In genomic region chr11:69983377-69983776, GRCm38 (mm10) we compare ENCODE assay signal across 8 mouse cellular contexts. TPM values are rescaled to one million over a fixed set of nuclear protein-coding genes. Genes with fewer than 3 reads are reported as not detected.
DNase-seq lines count a peak whose midpoint lies in the region; ATAC-seq and TF ChIP-seq lines count a peak whose summit lies in the region.

No protein-coding gene starts in this region.

- peak; percentile 92 for DNase-seq in heart, adult 11 months
- DNase-seq in heart, postnatal 4 days, result no peak
- DNase-seq in embryonic facial prominence, embryonic 11.5 days (ENCODE audit: low spot score), result no peak
- no peak for DNase-seq in heart, postnatal 0 days (ENCODE audit: low spot score)
- no peak for DNase-seq in midbrain, embryonic 11.5 days (ENCODE audit: low spot score, missing footprints)
- no peak for DNase-seq in layer of hippocampus, postnatal 25 days (ENCODE audit: extremely low spot score in 1 of 2, low spot score in 1 of 2)
- no peak for DNase-seq in layer of hippocampus, adult 11-12 months (ENCODE audit: low spot score)
- no peak for DNase-seq in right cerebral cortex, postnatal 14 days

- no peak for ATAC-seq in embryonic facial prominence, embryonic 11.5 days (replicated peaks; ENCODE audit: insufficient number of reproducible peaks, low FRiP score, low TSS enrichment, low read depth)
- no peak for ATAC-seq in heart, postnatal 0 days (ENCODE audit: insufficient read depth, low read depth)
- ATAC-seq in midbrain, embryonic 11.5 days (ENCODE audit: low FRiP score), result no peak

- no peak overlapping the region for H3K27ac ChIP-seq in embryonic facial prominence, embryonic 11.5 days (replicated peaks; ENCODE audit: low read depth, low read length)
- H3K27ac ChIP-seq in heart, postnatal 0 days (ENCODE audit: low read depth), result peak overlapping the region; percentile 100
- H3K27ac ChIP-seq in midbrain, embryonic 11.5 days (ENCODE audit: low read depth, low read length), result no peak overlapping the region

- no peaks in the 10 kb centered on the region for H3K27me3 ChIP-seq in embryonic facial prominence, embryonic 11.5 days (ENCODE audit: control insufficient read depth, insufficient read depth, low read length)
- H3K27me3 ChIP-seq in heart, postnatal 0 days (ENCODE audit: control insufficient read depth, insufficient read depth, low read length), result no peaks in the 10 kb centered on the region
- no peaks in the 10 kb centered on the region for H3K27me3 ChIP-seq in midbrain, embryonic 11.5 days (ENCODE audit: control insufficient read depth, insufficient read depth, low read length)

- H3K36me3 ChIP-seq in embryonic facial prominence, embryonic 11.5 days (replicated peaks; ENCODE audit: control insufficient read depth, insufficient read depth, low read depth, low read length), result peaks cover 3% of the 10 kb centered on the region
- peaks cover 43% of the 10 kb centered on the region for H3K36me3 ChIP-seq in heart, postnatal 0 days (replicated peaks; ENCODE audit: control insufficient read depth, insufficient read depth, low read length)
- peaks cover 10% of the 10 kb centered on the region; the same call in 1 of the 2 replicates for H3K36me3 ChIP-seq in midbrain, embryonic 11.5 days (ENCODE audit: control insufficient read depth, insufficient read depth, low read length)

- no peaks in the 10 kb centered on the region for H3K9me3 ChIP-seq in embryonic facial prominence, embryonic 11.5 days (replicated peaks; ENCODE audit: control insufficient read depth, low read length)
- no peaks in the 10 kb centered on the region for H3K9me3 ChIP-seq in heart, postnatal 0 days (replicated peaks; ENCODE audit: control insufficient read depth, low read length)
- H3K9me3 ChIP-seq in midbrain, embryonic 11.5 days (ENCODE audit: control insufficient read depth, low read length), result no peaks in the 10 kb centered on the region

- WGBS in embryonic facial prominence, embryonic 11.5 days, result 83% methylated on average over 4 of the region's 4 CpGs
- WGBS in heart, postnatal 0 days, result 62% methylated on average over 4 of the region's 4 CpGs
- WGBS in midbrain, embryonic 11.5 days, result 85% methylated on average over 4 of the region's 4 CpGs

- peak overlapping the region; percentile 99; the same call in 1 of the 2 replicates for H3K4me3 ChIP-seq in embryonic facial prominence, embryonic 11.5 days (ENCODE audit: low read depth, low read length)
- H3K4me3 ChIP-seq in heart, postnatal 0 days (ENCODE audit: low read depth, low read length), result peak overlapping the region; percentile 99
- no peak overlapping the region for H3K4me3 ChIP-seq in midbrain, embryonic 11.5 days (ENCODE audit: low read depth, low read length)

- TF ChIP-seq EP300 in heart, postnatal 0 days (IDR thresholded peaks at IDR 0.05; ENCODE audit: low read depth), result no peak

- H3K9ac ChIP-seq in embryonic facial prominence, embryonic 11.5 days (replicated peaks; ENCODE audit: low read length), result peak overlapping the region; percentile 34
- peak overlapping the region; percentile 100 for H3K9ac ChIP-seq in heart, postnatal 0 days (replicated peaks; ENCODE audit: low read depth, low read length)
- H3K9ac ChIP-seq in midbrain, embryonic 11.5 days (ENCODE audit: low read length), result peak overlapping the region; percentile 14; the same call in 1 of the 2 replicates

- peak overlapping the region; percentile 71 for H3K4me2 ChIP-seq in embryonic facial prominence, embryonic 11.5 days (ENCODE audit: low read depth, low read length)
- H3K4me2 ChIP-seq in heart, postnatal 0 days (ENCODE audit: low read depth, low read length), result peak overlapping the region; percentile 96
- H3K4me2 ChIP-seq in midbrain, embryonic 11.5 days, result peak overlapping the region; percentile 81; the same call in 1 of the 2 replicates

- H3K4me1 ChIP-seq in embryonic facial prominence, embryonic 11.5 days (ENCODE audit: control insufficient read depth, insufficient read depth, low read length), result peaks cover 4% of the 10 kb centered on the region
- peaks cover 25% of the 10 kb centered on the region for H3K4me1 ChIP-seq in heart, postnatal 0 days (ENCODE audit: control insufficient read depth, insufficient read depth)
- peaks cover 24% of the 10 kb centered on the region for H3K4me1 ChIP-seq in midbrain, embryonic 11.5 days (ENCODE audit: control insufficient read depth, insufficient read depth, low read length)

- TF ChIP-seq CTCF in heart, postnatal 0 days (IDR thresholded peaks at IDR 0.05; ENCODE audit: low read depth), result no peak

RNA-seq across cellular contexts. Expression of gene Elp5, which starts 1.1 kb away (rescaled TPM):
- total RNA-seq in heart, postnatal 4 days (2021), result 10 to 100 TPM; 63.1 to 64.6 TPM
- 156 and 157 TPM in 2 replicates for polyA plus RNA-seq in embryonic facial prominence, embryonic 11.5 days (2014; fragmentation: Nextera tagmentation; extraction: Ambion mirVana)
- 77.7 and 108 TPM in 2 replicates for total RNA-seq in heart, postnatal 0 days (2014; rRNA removed; ENCODE audit: low replicate concordance)
- 89.8 and 96.1 TPM in 2 replicates for polyA plus RNA-seq in heart, postnatal 0 days (2015; fragmentation: Nextera tagmentation; extraction: Ambion mirVana)
- 150 and 151 TPM in 2 replicates for polyA plus RNA-seq in midbrain, embryonic 11.5 days (2014; fragmentation: Nextera tagmentation; extraction: Ambion mirVana)
- total RNA-seq in layer of hippocampus, postnatal 25 days (2021), result 10 to 100 TPM; 77.1 to 82.2 TPM

RNA-seq across cellular contexts. Expression of gene Ctdnep1, which starts 2.4 kb away (rescaled TPM):
- total RNA-seq in heart, postnatal 4 days (2021), result 100 to 1,000 TPM; 132 to 144 TPM
- polyA plus RNA-seq in embryonic facial prominence, embryonic 11.5 days (2014; fragmentation: Nextera tagmentation; extraction: Ambion mirVana), result 26.2 and 26.5 TPM in 2 replicates
- total RNA-seq in heart, postnatal 0 days (2014; rRNA removed; ENCODE audit: low replicate concordance), result 43.0 and 45.6 TPM in 2 replicates
- 24.8 and 25.5 TPM in 2 replicates for polyA plus RNA-seq in heart, postnatal 0 days (2015; fragmentation: Nextera tagmentation; extraction: Ambion mirVana)
- polyA plus RNA-seq in midbrain, embryonic 11.5 days (2014; fragmentation: Nextera tagmentation; extraction: Ambion mirVana), result 20.7 and 22.6 TPM in 2 replicates
- 100 to 1,000 TPM; 107 to 116 TPM for total RNA-seq in layer of hippocampus, postnatal 25 days (2021)

RNA-seq across cellular contexts. Expression of gene Gabarap, which starts 7.6 kb away (rescaled TPM):
- 100 to 1,000 TPM; 271 TPM for total RNA-seq in heart, postnatal 4 days (2021)
- polyA plus RNA-seq in embryonic facial prominence, embryonic 11.5 days (2014; fragmentation: Nextera tagmentation; extraction: Ambion mirVana), result 474 and 509 TPM in 2 replicates
- total RNA-seq in heart, postnatal 0 days (2014; rRNA removed; ENCODE audit: low replicate concordance), result 208 and 305 TPM in 2 replicates
- polyA plus RNA-seq in heart, postnatal 0 days (2015; fragmentation: Nextera tagmentation; extraction: Ambion mirVana), result 472 and 510 TPM in 2 replicates
- polyA plus RNA-seq in midbrain, embryonic 11.5 days (2014; fragmentation: Nextera tagmentation; extraction: Ambion mirVana), result 566 and 590 TPM in 2 replicates
- 100 to 1,000 TPM; 229 to 258 TPM for total RNA-seq in layer of hippocampus, postnatal 25 days (2021)

RNA-seq across cellular contexts. Expression of gene Phf23, which starts 12.2 kb away (rescaled TPM):
- 10 to 100 TPM; 25.0 to 30.3 TPM for total RNA-seq in heart, postnatal 4 days (2021)
- 57.7 and 58.0 TPM in 2 replicates for polyA plus RNA-seq in embryonic facial prominence, embryonic 11.5 days (2014; fragmentation: Nextera tagmentation; extraction: Ambion mirVana)
- 27.4 and 54.8 TPM in 2 replicates for total RNA-seq in heart, postnatal 0 days (2014; rRNA removed; ENCODE audit: low replicate concordance)
- 30.3 and 34.2 TPM in 2 replicates for polyA plus RNA-seq in heart, postnatal 0 days (2015; fragmentation: Nextera tagmentation; extraction: Ambion mirVana)
- polyA plus RNA-seq in midbrain, embryonic 11.5 days (2014; fragmentation: Nextera tagmentation; extraction: Ambion mirVana), result 51.5 and 53.4 TPM in 2 replicates
- total RNA-seq in layer of hippocampus, postnatal 25 days (2021), result 10 to 100 TPM; 41.4 to 46.9 TPM

RNA-seq across cellular contexts. Expression of gene Dvl2, which starts 17.0 kb away (rescaled TPM):
- 10 to 100 TPM; 13.1 to 14.0 TPM for total RNA-seq in heart, postnatal 4 days (2021)
- 34.9 and 35.7 TPM in 2 replicates for polyA plus RNA-seq in embryonic facial prominence, embryonic 11.5 days (2014; fragmentation: Nextera tagmentation; extraction: Ambion mirVana)
- total RNA-seq in heart, postnatal 0 days (2014; rRNA removed; ENCODE audit: low replicate concordance), result 10.8 TPM in 2 replicates
- polyA plus RNA-seq in heart, postnatal 0 days (2015; fragmentation: Nextera tagmentation; extraction: Ambion mirVana), result 6.5 and 7.5 TPM in 2 replicates
- polyA plus RNA-seq in midbrain, embryonic 11.5 days (2014; fragmentation: Nextera tagmentation; extraction: Ambion mirVana), result 29.0 and 30.0 TPM in 2 replicates
- total RNA-seq in layer of hippocampus, postnatal 25 days (2021), result 10 to 100 TPM; 31.2 to 37.8 TPM

Comparison
In these comparisons a context has a peak if more than half of its experiments do, and no peak if none do; other contexts are left out.
1. H3K9ac ChIP-seq: peak in every context shown above with its lines; median percentile 100 in heart, postnatal 0 days; 34 in embryonic facial prominence, embryonic 11.5 days; 14 in midbrain, embryonic 11.5 days.